Mouse (Mus musculus) embryonic facial prominence, embryonic 14.5 days (tissue): ENCODE measurements around the gene Cnot1. TPM values are rescaled to one million over a fixed set of nuclear protein-coding genes. Genes with fewer than 3 reads are reported as not detected.

Source experiments
- ATAC-seq: fragments of 200-750 bp; cut with Nextera tagmentation; 2 replicates; pipeline ENCODE4 v1.8.0; 2017; ENCODE audit warnings: low read depth, moderate number of reproducible peaks, moderate TSS enrichment
- DNase-seq: peaks from one replicate; pipeline ENCODE4 v3.0.0-alpha.2; 2015; ENCODE audit warnings: low spot score
- H3K27ac ChIP-seq: fragments of 300-500 bp; sonication (generic); replicated peaks from 2 replicates; pipeline ENCODE4 v1.5.1; 2014; ENCODE audit warnings: low read depth, mild to moderate bottlenecking, low read length, moderate library complexity
- H3K27me3 ChIP-seq: fragments of 300-500 bp; sonication (generic); replicated peaks from 2 replicates; pipeline ENCODE4 v1.6.1; 2014; ENCODE audit warnings: low read length; ENCODE audit not compliant: control insufficient read depth, insufficient read depth
- H3K36me3 ChIP-seq: fragments of 300-500 bp; sonication (generic); 2 replicates; pipeline ENCODE4 v1.6.1; 2014; ENCODE audit warnings: low read length, mixed read lengths; ENCODE audit not compliant: control insufficient read depth, insufficient read depth
- H3K4me1 ChIP-seq: fragments of 300-500 bp; sonication (generic); 2 replicates; pipeline ENCODE4 v1.6.1; 2014; ENCODE audit warnings: antibody characterized with exemption, low read length; ENCODE audit not compliant: control insufficient read depth, insufficient read depth
- H3K4me2 ChIP-seq: fragments of 300-500 bp; sonication (generic); 2 replicates; pipeline ENCODE4 v1.6.1; 2014; ENCODE audit warnings: low read depth, mild to moderate bottlenecking, low read length, moderate library complexity, mixed read lengths
- H3K4me3 ChIP-seq: fragments of 300-500 bp; sonication (generic); 2 replicates; pipeline ENCODE4 v1.5.1; 2014; ENCODE audit warnings: low read depth, mild to moderate bottlenecking, low read length
- H3K9ac ChIP-seq: fragments of 300-500 bp; sonication (generic); 2 replicates; pipeline ENCODE4 v1.6.1; 2014; ENCODE audit warnings: low read depth, mild to moderate bottlenecking, low read length, moderate library complexity, mixed read lengths
- H3K9me3 ChIP-seq: fragments of 300-500 bp; sonication (generic); 2 replicates; pipeline ENCODE4 v1.6.1; 2016; ENCODE audit warnings: low read length; ENCODE audit not compliant: control insufficient read depth
- WGBS: fragments of 180-500 bp; shearing (Covaris S2); extraction: QIAGEN DNeasy Blood & Tissue Kit; methylation state at CpG from one replicate; pipeline ENCODE4 v1.1.7; 2014; 5-methylcytosine and 5-hydroxymethylcytosine counted together
- polyA plus RNA-seq: library from polyadenylated mRNA; unstranded; fragments of >200 nt; fragmentation: Nextera tagmentation; extraction: Ambion mirVana; gene quantifications from 2 replicates; pipeline ENCODE4 v1.2.1, GENCODE M21; 2014

Cnot1 gene
- polyA plus RNA-seq, 1 experiment from 2014 or later: 75.4 TPM

GRCm38 (mm10) chr8:95713100-95714010 is 93.9 kb downstream of the Cnot1 start:
- ATAC-seq (peak; percentile 8; the same call in 1 of the 2 replicates), DNase-seq (peak; percentile 26)
- WGBS: 76% methylated on average over 19 of the region's 19 CpGs
- H3K9ac ChIP-seq: no peak overlapping the region
- no peak overlapping the region for H3K4me3 ChIP-seq
- no peak overlapping the region for H3K4me2 ChIP-seq
- H3K27me3 ChIP-seq: no peaks in the 10 kb centered on the region
- H3K36me3 ChIP-seq: peaks cover 8% of the 10 kb centered on the region
- H3K27ac ChIP-seq: no peak overlapping the region
- no peaks in the 10 kb centered on the region for H3K9me3 ChIP-seq
- H3K4me1 ChIP-seq: peaks cover 11% of the 10 kb centered on the region

- H3K4me1 ChIP-seq: peaks cover 11% of the 10 kb centered on the region
- ATAC-seq (no peak), DNase-seq (no peak)
- no peaks in the 10 kb centered on the region for H3K9me3 ChIP-seq
- no peak overlapping the region for H3K27ac ChIP-seq
- H3K36me3 ChIP-seq: no peaks in the 10 kb centered on the region
- H3K4me2 ChIP-seq: no peak overlapping the region
- 79% methylated on average over 8 of the region's 9 CpGs for WGBS
- no peaks in the 10 kb centered on the region for H3K27me3 ChIP-seq
- no peak overlapping the region for H3K9ac ChIP-seq
- H3K4me3 ChIP-seq: no peak overlapping the region
These were observed 94.9 kb downstream of the Cnot1 start for GRCm38 (mm10) chr8:95712395-95712794.

- Histone ChIP-seq H3K27ac (no peak overlapping the region), H3K4me1 (0 out of 2 replicates have a peak, but pooled peaks cover 3% of the 10 kb centered on the region), H3K27me3 (no peaks in the 10 kb centered on the region), H3K9me3 (no peaks in the 10 kb centered on the region), H3K36me3 (no peaks in the 10 kb centered on the region), H3K9ac (no peak overlapping the region), H3K4me3 (no peak overlapping the region), H3K4me2 (no peak overlapping the region)
- ATAC-seq (no peak), DNase-seq (no peak)
- 58% methylated on average over 3 of the region's 3 CpGs for WGBS
These were observed 96.2 kb downstream of the Cnot1 start for GRCm38 (mm10) chr8:95711029-95711428.

GRCm38 (mm10) chr8:95709579-95709978 is 97.7 kb downstream of the Cnot1 start:
- Histone ChIP-seq H3K27me3 (no peaks in the 10 kb centered on the region), H3K9ac (no peak overlapping the region), H3K4me3 (no peak overlapping the region), H3K27ac (no peak overlapping the region), H3K4me2 (no peak overlapping the region), H3K9me3 (no peaks in the 10 kb centered on the region), H3K36me3 (no peaks in the 10 kb centered on the region; the same call in 1 of the 2 replicates), H3K4me1 (no peaks in the 10 kb centered on the region)
- WGBS: 98% methylated on average over 7 of the region's 7 CpGs
- ATAC-seq (no peak), DNase-seq (no peak)

- no peaks in the 10 kb centered on the region; the same call in 1 of the 2 replicates for H3K4me1 ChIP-seq
- no peaks in the 10 kb centered on the region for H3K9me3 ChIP-seq
- no peak overlapping the region for H3K4me3 ChIP-seq
- no peak overlapping the region for H3K4me2 ChIP-seq
- no peak for ATAC-seq
- H3K27me3 ChIP-seq: no peaks in the 10 kb centered on the region
- no peaks in the 10 kb centered on the region; the same call in 1 of the 2 replicates for H3K36me3 ChIP-seq
- no peak overlapping the region for H3K27ac ChIP-seq
- 96% methylated on average over 3 of the region's 3 CpGs for WGBS
- no peak for DNase-seq
- no peak overlapping the region for H3K9ac ChIP-seq
These were observed 102.7 kb downstream of the Cnot1 start for GRCm38 (mm10) chr8:95704538-95704937.

GRCm38 (mm10) chr8:95703461-95704260 is 103.6 kb downstream of the Cnot1 start:
- WGBS: 2% methylated on average over 14 of the region's 15 CpGs
- H3K27me3 ChIP-seq: 0 out of 2 replicates have a peak, but pooled peaks cover 6% of the 10 kb centered on the region
- peak; percentile 31; the same call in 1 of the 2 replicates for ATAC-seq
- no peaks in the 10 kb centered on the region; the same call in 1 of the 2 replicates for H3K36me3 ChIP-seq
- H3K4me1 ChIP-seq: no peaks in the 10 kb centered on the region; the same call in 1 of the 2 replicates
- H3K27ac ChIP-seq: no peak overlapping the region
- peak overlapping the region; percentile 64 for H3K9ac ChIP-seq
- peak; percentile 67 for DNase-seq
- peak overlapping the region; percentile 52 for H3K4me3 ChIP-seq
- no peaks in the 10 kb centered on the region for H3K9me3 ChIP-seq
- peak overlapping the region; percentile 85 for H3K4me2 ChIP-seq

- H3K27ac ChIP-seq: no peak overlapping the region; the same call in 1 of the 2 replicates
- WGBS: under 1% methylated on average over 28 of the region's 34 CpGs
These were observed 104.5 kb downstream of the Cnot1 start for GRCm38 (mm10) chr8:95702480-95703446.

More at GRCm38 (mm10) chr8:95702480-95703446, 104.5 kb downstream of the Cnot1 start:
- H3K27me3 ChIP-seq: peaks cover 10% of the 10 kb centered on the region; the same call in 1 of the 2 replicates
- peak overlapping the region; percentile 64 for H3K9ac ChIP-seq
- peak overlapping the region; percentile 52 for H3K4me3 ChIP-seq
- H3K4me1 ChIP-seq: no peaks in the 10 kb centered on the region; the same call in 1 of the 2 replicates
- H3K9me3 ChIP-seq: no peaks in the 10 kb centered on the region
- ATAC-seq (peak; percentile 96), DNase-seq (peak; percentile 97)
- peak overlapping the region; percentile 85 for H3K4me2 ChIP-seq
- no peaks in the 10 kb centered on the region; the same call in 1 of the 2 replicates for H3K36me3 ChIP-seq
